Mouse (Mus musculus) brain, embryonic 14.5 days (tissue): ENCODE data around the gene Sgip1.

Experiments
- CTCF ChIP-seq: fragments of 200-500 bp; IDR thresholded peaks from 2 replicates; pipeline ENCODE4 v1.5.1; 2012; ENCODE audit warnings: inconsistent platforms, mild to moderate bottlenecking, moderate library complexity, borderline replicate concordance; ENCODE audit not compliant: insufficient read depth, insufficient read length; ENCODE audit errors: extremely low read depth
- POLR2A ChIP-seq: fragments of 200-500 bp; IDR thresholded peaks from 2 replicates; pipeline ENCODE4 v1.6.1; 2012; ENCODE audit warnings: mild to moderate bottlenecking, inconsistent platforms, borderline replicate concordance; ENCODE audit not compliant: poor library complexity, insufficient read depth, insufficient read length, severe bottlenecking; ENCODE audit errors: extremely low read depth

- TF ChIP-seq CTCF, result no peak
- TF ChIP-seq POLR2A, result no peak
Measured at GRCm38 (mm10) chr4:102900166-102900565, 159.1 kb downstream of the Sgip1 start.
